Mouse (Mus musculus): Measurements from ENCODE around the gene Vmn1r40. TPM values are rescaled to one million over a fixed set of nuclear protein-coding genes. Genes with fewer than 3 reads are reported as not detected.

The Vmn1r40 gene
- polyA plus RNA-seq, 1 experiment: not detected

- no peak for TF ChIP-seq POLR2A (IDR thresholded peaks at IDR 0.05; ENCODE audit: insufficient read length, low read depth)
- no peak for TF ChIP-seq TCF3 (IDR thresholded peaks at IDR 0.05; ENCODE audit: insufficient read length, low read depth)
- no peak for TF ChIP-seq CEBPB (IDR thresholded peaks at IDR 0.05; ENCODE audit: insufficient read depth, poor library complexity, severe bottlenecking)
- Histone ChIP-seq H3ac (ENCODE audit: control insufficient read depth, insufficient read length) (no peak overlapping the region), H3K79me2 (ENCODE audit: control insufficient read depth, insufficient read depth) (no peaks in the 10 kb centered on the region), H3K4me2 (ENCODE audit: low read depth) (no peak overlapping the region), H3K4me3 (no peak overlapping the region), H3K27me3 (ENCODE audit: control insufficient read depth, insufficient read depth, insufficient read length) (no peaks in the 10 kb centered on the region), H3K36me3 (ENCODE audit: control insufficient read depth, insufficient read depth) (no peaks in the 10 kb centered on the region)
Observed at GRCm38 (mm10) chr6:89706624-89707023, 716 bp upstream of the Vmn1r40 start.

GRCm38 (mm10) chr6:89718051-89718450 is 10.7 kb downstream of the Vmn1r40 start:
- Histone ChIP-seq H3K36me3 (ENCODE audit: control insufficient read depth, insufficient read depth) (no peaks in the 10 kb centered on the region), H3ac (ENCODE audit: control insufficient read depth, insufficient read length) (no peak overlapping the region), H3K4me2 (ENCODE audit: low read depth) (no peak overlapping the region), H3K27me3 (ENCODE audit: control insufficient read depth, insufficient read depth, insufficient read length) (no peaks in the 10 kb centered on the region), H3K79me2 (ENCODE audit: control insufficient read depth, insufficient read depth) (no peaks in the 10 kb centered on the region), H3K4me3 (no peak overlapping the region)
- no peak for TF ChIP-seq SRF (IDR thresholded peaks at IDR 0.05; ENCODE audit: control insufficient read depth, insufficient read length, low read depth)
- no peak for TF ChIP-seq POLR2AphosphoS2 (IDR thresholded peaks at IDR 0.05; ENCODE audit: insufficient read length, low read depth)
- no peak for TF ChIP-seq USF1 (IDR thresholded peaks at IDR 0.05; ENCODE audit: low read depth)
- TF ChIP-seq E2F4 (IDR thresholded peaks at IDR 0.05; ENCODE audit: insufficient read depth): no peak
- TF ChIP-seq TCF12 (IDR thresholded peaks at IDR 0.05; ENCODE audit: insufficient read depth, poor library complexity, severe bottlenecking): no peak
- no peak for TF ChIP-seq MYOD1 (IDR thresholded peaks at IDR 0.05; ENCODE audit: control insufficient read depth in 1 of 3, insufficient read length in 2 of 3, low read depth in 2 of 3)
- no peak for TF ChIP-seq CEBPB (IDR thresholded peaks at IDR 0.05; ENCODE audit: insufficient read depth, poor library complexity, severe bottlenecking)

GRCm38 (mm10) chr6:89740466-89740865 is 33.1 kb downstream of the Vmn1r40 start, which contains the start of gene Vmn1r41:
Vmn1r41 (plus strand) TSS chr6:89740766.
- no peaks in the 10 kb centered on the region for H3K27me3 ChIP-seq (ENCODE audit: control insufficient read depth, insufficient read depth, insufficient read length)

GRCm38 (mm10) chr6:89742811-89743210 is 35.5 kb downstream of the Vmn1r40 start:
- no peak overlapping the region for H3ac ChIP-seq (ENCODE audit: control insufficient read depth, insufficient read length)
- H3K79me2 ChIP-seq (ENCODE audit: control insufficient read depth, insufficient read depth): no peaks in the 10 kb centered on the region
- no peak overlapping the region for H3K4me2 ChIP-seq (ENCODE audit: low read depth)
- H3K4me3 ChIP-seq: no peak overlapping the region
- H3K36me3 ChIP-seq (ENCODE audit: control insufficient read depth, insufficient read depth): no peaks in the 10 kb centered on the region
- H3K27me3 ChIP-seq (ENCODE audit: control insufficient read depth, insufficient read depth, insufficient read length): no peaks in the 10 kb centered on the region
- no peak for TF ChIP-seq POLR2A (IDR thresholded peaks at IDR 0.05; ENCODE audit: insufficient read length, low read depth)
- TF ChIP-seq E2F4 (IDR thresholded peaks at IDR 0.05; ENCODE audit: insufficient read depth): no peak
- TF ChIP-seq USF1 (IDR thresholded peaks at IDR 0.05; ENCODE audit: low read depth): no peak
- no peak for TF ChIP-seq REST (IDR thresholded peaks at IDR 0.05; ENCODE audit: insufficient read depth, insufficient read length)
- no peak for TF ChIP-seq MYOG (IDR thresholded peaks at IDR 0.05; ENCODE audit: control insufficient read depth in 1 of 3, insufficient read depth in 1 of 3, insufficient read length in 2 of 3, low read depth in 2 of 3)
- TF ChIP-seq SRF (IDR thresholded peaks at IDR 0.05; ENCODE audit: control insufficient read depth, insufficient read length, low read depth): no peak
- TF ChIP-seq MYOD1 (IDR thresholded peaks at IDR 0.05; ENCODE audit: control insufficient read depth in 1 of 3, insufficient read length in 2 of 3, low read depth in 2 of 3): no peak
- TF ChIP-seq CEBPB (IDR thresholded peaks at IDR 0.05; ENCODE audit: insufficient read depth, poor library complexity, severe bottlenecking): no peak
- no peak for TF ChIP-seq MAX (IDR thresholded peaks at IDR 0.05; ENCODE audit: low read depth)
- no peak for TF ChIP-seq TCF3 (IDR thresholded peaks at IDR 0.05; ENCODE audit: insufficient read length, low read depth)
- no peak for TF ChIP-seq POLR2AphosphoS2 (IDR thresholded peaks at IDR 0.05; ENCODE audit: insufficient read length, low read depth)
- TF ChIP-seq TCF12 (IDR thresholded peaks at IDR 0.05; ENCODE audit: insufficient read depth, poor library complexity, severe bottlenecking): no peak

More at GRCm38 (mm10) chr6:89740466-89740865, 33.1 kb downstream of the Vmn1r40 start, which contains the start of gene Vmn1r41:
- H3ac ChIP-seq (ENCODE audit: control insufficient read depth, insufficient read length): no peak within 1 kb of the TSS
- TF ChIP-seq MYOD1 (IDR thresholded peaks at IDR 0.05; ENCODE audit: control insufficient read depth in 1 of 3, insufficient read length in 2 of 3, low read depth in 2 of 3) (no peak), TCF3 (IDR thresholded peaks at IDR 0.05; ENCODE audit: insufficient read length, low read depth) (no peak), MAX (IDR thresholded peaks at IDR 0.05; ENCODE audit: low read depth) (no peak), USF1 (IDR thresholded peaks at IDR 0.05; ENCODE audit: low read depth) (no peak), E2F4 (IDR thresholded peaks at IDR 0.05; ENCODE audit: insufficient read depth) (no peak), SRF (IDR thresholded peaks at IDR 0.05; ENCODE audit: control insufficient read depth, insufficient read length, low read depth) (no peak), REST (IDR thresholded peaks at IDR 0.05; ENCODE audit: insufficient read depth, insufficient read length) (no peak), POLR2AphosphoS2 (IDR thresholded peaks at IDR 0.05; ENCODE audit: insufficient read length, low read depth) (no peak), TCF12 (IDR thresholded peaks at IDR 0.05; ENCODE audit: insufficient read depth, poor library complexity, severe bottlenecking) (no peak), MYOG (IDR thresholded peaks at IDR 0.05; ENCODE audit: control insufficient read depth in 1 of 3, insufficient read depth in 1 of 3, insufficient read length in 2 of 3, low read depth in 2 of 3) (no peak), CEBPB (IDR thresholded peaks at IDR 0.05; ENCODE audit: insufficient read depth, poor library complexity, severe bottlenecking) (no peak), POLR2A (IDR thresholded peaks at IDR 0.05; ENCODE audit: insufficient read length, low read depth) (no peak)
- no peak within 1 kb of the TSS for H3K4me3 ChIP-seq
- H3K4me2 ChIP-seq (ENCODE audit: low read depth): no peak within 1 kb of the TSS
- H3K36me3 ChIP-seq (ENCODE audit: control insufficient read depth, insufficient read depth): no peaks in the 10 kb centered on the region
- H3K79me2 ChIP-seq (ENCODE audit: control insufficient read depth, insufficient read depth): no peaks in the 10 kb centered on the region

Other genes with a start within 250 kb of the Vmn1r40 start
- 28.8 TPM for gene Chchd6, start 111.9 kb upstream of the Vmn1r40 start, polyA plus RNA-seq (2012; fragmentation: generic; extraction: Trizol)
- 9.5 TPM for gene Txnrd3, start 63.6 kb upstream of the Vmn1r40 start, polyA plus RNA-seq (2012; fragmentation: generic; extraction: Trizol)
- gene Vmn1r41, start 33.2 kb downstream of the Vmn1r40 start, polyA plus RNA-seq (2012; fragmentation: generic; extraction: Trizol): not detected
- 0.02 TPM for gene Vmn1r42, start 168.9 kb downstream of the Vmn1r40 start, polyA plus RNA-seq (2012; fragmentation: generic; extraction: Trizol)
- gene Vmn1r43, start 168.9 kb downstream of the Vmn1r40 start, polyA plus RNA-seq (2012; fragmentation: generic; extraction: Trizol): 0.04 TPM
- not detected for gene Vmn1r44, start 176.1 kb downstream of the Vmn1r40 start, polyA plus RNA-seq (2012; fragmentation: generic; extraction: Trizol)
- gene Vmn1r45, start 233.1 kb downstream of the Vmn1r40 start, polyA plus RNA-seq (2012; fragmentation: generic; extraction: Trizol): not detected

All from myocyte (in vitro differentiated cells).